Mouse (Mus musculus) kidney, embryonic 16.5 days (tissue): ENCODE results near the gene Cdkal1. TPM values are rescaled to one million over a fixed set of nuclear protein-coding genes. Genes with fewer than 3 reads are reported as not detected.

ENCODE experiments used
- ATAC-seq: fragments of 200-750 bp; cut with Nextera tagmentation; 2 replicates; pipeline ENCODE4 v1.8.0; 2017; ENCODE audit warnings: moderate TSS enrichment; ENCODE audit not compliant: low FRiP score, low TSS enrichment
- H3K27ac ChIP-seq: fragments of 300-500 bp; sonication (generic); 2 replicates; pipeline ENCODE4 v1.5.1; 2014; ENCODE audit warnings: low read length
- H3K27me3 ChIP-seq: fragments of 300-500 bp; sonication (generic); 2 replicates; pipeline ENCODE4 v1.6.1; 2014; ENCODE audit warnings: low read length, control low read depth, mixed read lengths; ENCODE audit not compliant: insufficient read depth
- H3K36me3 ChIP-seq: fragments of 300-500 bp; sonication (generic); 2 replicates; pipeline ENCODE4 v1.6.1; 2014; ENCODE audit warnings: low read length, control low read depth, mixed read lengths; ENCODE audit not compliant: insufficient read depth
- H3K4me1 ChIP-seq: fragments of 300-500 bp; sonication (generic); 2 replicates; pipeline ENCODE4 v1.6.1; 2014; ENCODE audit warnings: low read length, control low read depth, mixed read lengths; ENCODE audit not compliant: insufficient read depth
- H3K4me2 ChIP-seq: fragments of 300-500 bp; sonication (generic); replicated peaks from 2 replicates; pipeline ENCODE4 v1.6.1; 2014; ENCODE audit warnings: low read depth, low read length
- H3K4me3 ChIP-seq: fragments of 300-500 bp; sonication (generic); 2 replicates; pipeline ENCODE4 v1.5.1; 2014; ENCODE audit warnings: mild to moderate bottlenecking, low read length
- H3K9ac ChIP-seq: fragments of 300-500 bp; sonication (generic); replicated peaks from 2 replicates; pipeline ENCODE4 v1.6.1; 2014; ENCODE audit warnings: low read length
- H3K9me3 ChIP-seq: fragments of 300-500 bp; sonication (generic); 2 replicates; pipeline ENCODE4 v1.6.1; 2016; ENCODE audit warnings: low read length, control low read depth
- WGBS: fragments of 180-500 bp; shearing (Covaris S2); extraction: QIAGEN DNeasy Blood & Tissue Kit; methylation state at CpG from one replicate; pipeline ENCODE4 v1.1.7; 2014; 5-methylcytosine and 5-hydroxymethylcytosine counted together
- polyA plus RNA-seq: library from polyadenylated mRNA; unstranded; fragments of >200 nt; fragmentation: Nextera tagmentation; extraction: Ambion mirVana; gene quantifications from 2 replicates; pipeline ENCODE4 v1.2.1, GENCODE M21; 2015

Cdkal1 gene
- polyA plus RNA-seq, 1 experiment from 2014 or later = 31.3 TPM

DNA sequence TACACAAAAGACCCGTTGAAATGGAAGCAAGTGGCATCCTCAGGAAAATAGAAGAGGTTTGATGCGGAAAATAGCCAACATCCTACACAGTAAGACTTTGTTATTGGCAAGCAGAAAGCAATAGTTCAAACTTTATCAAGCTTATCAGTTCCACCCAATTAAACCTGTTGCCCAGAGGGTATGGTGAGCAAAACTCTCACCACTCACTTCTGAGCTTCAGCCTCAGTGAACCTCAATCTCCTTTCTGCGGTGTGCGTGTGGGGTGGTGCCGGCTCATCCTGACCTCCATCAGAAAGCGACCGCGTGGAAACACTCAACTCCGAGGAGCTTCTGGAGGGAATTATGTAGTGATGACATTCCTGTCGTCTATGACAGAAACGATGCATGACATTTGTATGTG is 621.5 kb downstream of the Cdkal1 start:
- Histone ChIP-seq H3K4me2 (0 out of 2 replicates have a peak overlapping the region, but pooled peaks have one; percentile 6), H3K4me3 (no peak overlapping the region), H3K9ac (no peak overlapping the region), H3K9me3 (peaks cover 3% of the 10 kb centered on the region; the same call in 1 of the 2 replicates), H3K36me3 (0 out of 2 replicates have a peak, but pooled peaks cover 2% of the 10 kb centered on the region), H3K27ac (no peak overlapping the region), H3K27me3 (no peaks in the 10 kb centered on the region), H3K4me1 (no peaks in the 10 kb centered on the region; the same call in 1 of the 2 replicates)
- 51% methylated on average over 11 of the region's 11 CpGs for WGBS
- ATAC-seq = peak; percentile 67; the same call in 1 of the 2 replicates

- Histone ChIP-seq H3K9me3 (peaks cover 3% of the 10 kb centered on the region; the same call in 1 of the 2 replicates), H3K27ac (no peak overlapping the region), H3K9ac (no peak overlapping the region), H3K4me1 (no peaks in the 10 kb centered on the region; the same call in 1 of the 2 replicates), H3K36me3 (0 out of 2 replicates have a peak, but pooled peaks cover 2% of the 10 kb centered on the region), H3K27me3 (no peaks in the 10 kb centered on the region), H3K4me2 (no peak overlapping the region), H3K4me3 (no peak overlapping the region)
- WGBS = 34% methylated on average over 4 of the region's 4 CpGs
- no peak for ATAC-seq
Observed at GRCm38 (mm10) chr13:29232681-29233080, 622.8 kb downstream of the Cdkal1 start.

GRCm38 (mm10) chr13:29224815-29225214 is 630.7 kb downstream of the Cdkal1 start:
- H3K4me1 ChIP-seq = peaks cover 3% of the 10 kb centered on the region
- H3K4me3 ChIP-seq = no peak overlapping the region
- H3K4me2 ChIP-seq = no peak overlapping the region
- H3K27me3 ChIP-seq = no peaks in the 10 kb centered on the region
- H3K36me3 ChIP-seq = no peaks in the 10 kb centered on the region
- 73% methylated on average over 5 of the region's 5 CpGs for WGBS
- H3K27ac ChIP-seq = no peak overlapping the region
- no peaks in the 10 kb centered on the region for H3K9me3 ChIP-seq
- no peak overlapping the region for H3K9ac ChIP-seq
- ATAC-seq = no peak

GRCm38 (mm10) chr13:29222261-29222838 is 633.1 kb downstream of the Cdkal1 start:
- peak; percentile 70 for ATAC-seq
- Histone ChIP-seq H3K27ac (peak overlapping the region; percentile 56), H3K4me2 (0 out of 2 replicates have a peak overlapping the region, but pooled peaks have one; percentile 1)

DNA sequence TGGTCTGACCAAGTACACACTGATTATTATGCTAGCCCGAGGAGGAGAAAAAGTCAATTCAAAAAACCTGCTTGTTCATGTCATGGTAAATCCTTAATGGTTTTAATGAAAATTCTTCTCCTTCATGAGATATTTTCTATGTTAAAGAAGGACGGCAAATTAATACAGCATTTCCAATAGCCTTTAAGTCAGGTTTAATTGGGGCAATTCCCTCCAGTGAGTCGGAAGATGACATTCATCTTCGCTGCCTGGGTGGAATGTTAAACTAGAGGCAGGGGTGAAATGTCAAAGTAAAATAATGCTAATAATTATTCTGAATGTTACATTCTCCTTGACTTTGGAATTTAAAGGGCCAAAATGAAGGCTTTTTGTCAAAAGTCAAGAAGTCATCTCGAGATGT is 633.8 kb downstream of the Cdkal1 start:
- Histone ChIP-seq H3K27ac (no peak overlapping the region), H3K9me3 (0 out of 2 replicates have a peak, but pooled peaks cover 3% of the 10 kb centered on the region), H3K4me1 (peaks cover 3% of the 10 kb centered on the region), H3K9ac (no peak overlapping the region), H3K27me3 (no peaks in the 10 kb centered on the region), H3K36me3 (no peaks in the 10 kb centered on the region), H3K4me3 (no peak overlapping the region), H3K4me2 (no peak overlapping the region)
- 65% methylated on average over 5 of the region's 5 CpGs for WGBS
- no peak for ATAC-seq

More at GRCm38 (mm10) chr13:29222261-29222838, 633.1 kb downstream of the Cdkal1 start:
- 18% methylated on average over 10 of the region's 10 CpGs for WGBS
- H3K4me3 ChIP-seq = no peak overlapping the region
- peak overlapping the region; percentile 47 for H3K9ac ChIP-seq
- no peaks in the 10 kb centered on the region for H3K36me3 ChIP-seq
- H3K27me3 ChIP-seq = no peaks in the 10 kb centered on the region
- 0 out of 2 replicates have a peak, but pooled peaks cover 3% of the 10 kb centered on the region for H3K9me3 ChIP-seq
- peaks cover 3% of the 10 kb centered on the region for H3K4me1 ChIP-seq

- H3K36me3 ChIP-seq = no peaks in the 10 kb centered on the region
- no peak for ATAC-seq
- no peak overlapping the region for H3K4me2 ChIP-seq
- no peak overlapping the region for H3K27ac ChIP-seq
- 0 out of 2 replicates have a peak, but pooled peaks cover 3% of the 10 kb centered on the region for H3K9me3 ChIP-seq
- no peak overlapping the region for H3K9ac ChIP-seq
- peaks cover 3% of the 10 kb centered on the region for H3K4me1 ChIP-seq
- H3K4me3 ChIP-seq = no peak overlapping the region
- H3K27me3 ChIP-seq = no peaks in the 10 kb centered on the region
Observed at GRCm38 (mm10) chr13:29218594-29219230, 636.8 kb downstream of the Cdkal1 start.

DNA sequence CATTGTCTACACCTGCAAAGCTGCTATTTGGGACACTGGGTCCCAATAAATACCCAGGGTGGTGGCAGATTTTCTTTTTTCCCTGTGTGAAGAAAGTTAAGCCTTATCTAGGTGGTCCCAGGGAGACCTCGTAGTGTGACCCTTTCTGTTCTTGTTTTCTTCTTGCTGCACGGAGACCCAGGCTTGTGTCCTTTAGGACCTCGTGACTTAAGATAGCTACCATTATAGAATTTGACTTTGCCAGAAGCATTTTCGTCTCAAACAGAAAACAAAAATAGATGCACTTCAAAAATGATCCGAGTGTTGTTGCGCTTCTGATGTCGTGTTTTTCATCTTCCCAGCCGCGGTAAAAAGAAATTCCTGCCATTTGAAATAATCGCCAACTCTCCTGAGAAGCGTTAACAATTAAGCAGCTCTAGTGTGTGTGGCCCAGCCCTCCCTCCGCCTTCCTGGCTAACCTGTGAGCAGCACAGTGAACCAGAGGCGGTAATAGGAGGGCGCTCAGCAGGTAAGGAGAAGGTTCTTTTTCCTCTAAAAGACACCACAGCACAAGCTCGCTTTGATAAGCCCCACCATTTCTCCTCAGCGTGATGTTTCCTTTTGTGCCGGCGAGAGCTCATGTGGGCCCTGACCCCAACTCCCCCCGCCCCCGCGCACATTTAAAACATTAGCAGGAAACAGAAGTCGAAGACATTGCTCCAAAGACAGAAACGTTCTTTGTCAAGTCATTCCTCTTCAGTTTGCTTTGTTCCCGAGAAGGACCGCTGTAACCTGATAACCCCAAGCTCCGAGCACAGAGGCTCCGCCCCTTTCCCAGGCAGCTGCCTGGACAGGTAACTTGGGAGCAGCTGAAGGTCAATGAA is 645.1 kb downstream of the Cdkal1 start:
- H3K4me2 ChIP-seq = peak overlapping the region; percentile 64
- H3K27ac ChIP-seq = peak overlapping the region; percentile 86
- 4% methylated on average over 27 of the region's 27 CpGs for WGBS
- no peaks in the 10 kb centered on the region for H3K27me3 ChIP-seq
- H3K36me3 ChIP-seq = no peaks in the 10 kb centered on the region
- H3K4me1 ChIP-seq = peaks cover 13% of the 10 kb centered on the region
- no peaks in the 10 kb centered on the region for H3K9me3 ChIP-seq
- peak overlapping the region; percentile 70 for H3K9ac ChIP-seq
- ATAC-seq = peak; percentile 90
- peak overlapping the region; percentile 48 for H3K4me3 ChIP-seq

GRCm38 (mm10) chr13:29208749-29209148 is 646.7 kb downstream of the Cdkal1 start:
- no peak overlapping the region for H3K27ac ChIP-seq
- H3K4me2 ChIP-seq = no peak overlapping the region
- no peaks in the 10 kb centered on the region for H3K9me3 ChIP-seq
- H3K9ac ChIP-seq = no peak overlapping the region
- 81% methylated on average over 6 of the region's 6 CpGs for WGBS
- H3K4me1 ChIP-seq = peaks cover 13% of the 10 kb centered on the region
- H3K4me3 ChIP-seq = no peak overlapping the region
- ATAC-seq = no peak
- H3K36me3 ChIP-seq = no peaks in the 10 kb centered on the region
- no peaks in the 10 kb centered on the region for H3K27me3 ChIP-seq

- 82% methylated on average over 5 of the region's 5 CpGs for WGBS
- H3K4me1 ChIP-seq = peaks cover 5% of the 10 kb centered on the region; the same call in 1 of the 2 replicates
- ATAC-seq = no peak
- H3K4me2 ChIP-seq = no peak overlapping the region
- H3K9ac ChIP-seq = no peak overlapping the region
- no peaks in the 10 kb centered on the region for H3K27me3 ChIP-seq
- H3K27ac ChIP-seq = no peak overlapping the region
- no peaks in the 10 kb centered on the region for H3K36me3 ChIP-seq
- no peaks in the 10 kb centered on the region for H3K9me3 ChIP-seq
- H3K4me3 ChIP-seq = no peak overlapping the region
Observed at GRCm38 (mm10) chr13:29203856-29204255, 651.6 kb downstream of the Cdkal1 start.
